Mouse (Mus musculus) hindbrain, embryonic 10.5 days (tissue): ENCODE results near the gene Gm5447. TPM values are rescaled to one million over a fixed set of nuclear protein-coding genes. Genes with fewer than 3 reads are reported as not detected.

Experiments
- DNase-seq: peaks from one replicate; pipeline ENCODE4 v3.0.0-alpha.2; 2017; ENCODE audit warnings: low spot score
- H3K27ac ChIP-seq: fragments of 300-500 bp; sonication (generic); 2 replicates; pipeline ENCODE4 v1.5.1; 2016; ENCODE audit warnings: mild to moderate bottlenecking, moderate library complexity
- H3K27me3 ChIP-seq: fragments of 300-500 bp; sonication (generic); 2 replicates; pipeline ENCODE4 v1.6.1; 2016; ENCODE audit warnings: mild to moderate bottlenecking; ENCODE audit not compliant: poor library complexity, insufficient read depth, severe bottlenecking
- H3K36me3 ChIP-seq: fragments of 300-500 bp; sonication (generic); 2 replicates; pipeline ENCODE4 v1.6.1; 2016; ENCODE audit warnings: mild to moderate bottlenecking, moderate library complexity
- H3K4me1 ChIP-seq: fragments of 300-500 bp; sonication (generic); replicated peaks from 2 replicates; pipeline ENCODE4 v1.6.1; 2016; ENCODE audit warnings: mild to moderate bottlenecking
- H3K4me3 ChIP-seq: fragments of 300-500 bp; sonication (generic); 2 replicates; pipeline ENCODE4 v1.5.1; 2016; ENCODE audit warnings: mild to moderate bottlenecking, moderate library complexity
- H3K9me3 ChIP-seq: fragments of 300-500 bp; sonication (generic); 2 replicates; pipeline ENCODE4 v1.6.1; 2016; ENCODE audit warnings: mild to moderate bottlenecking, moderate library complexity
- WGBS: fragments of 180-500 bp; shearing (Covaris S2); methylation state at CpG from one replicate; pipeline ENCODE4 v1.1.7; 2016; 5-methylcytosine and 5-hydroxymethylcytosine counted together
- polyA plus RNA-seq: library from polyadenylated mRNA; unstranded; fragments of >200 nt; fragmentation: Nextera tagmentation; extraction: Ambion mirVana; gene quantifications from 2 replicates; pipeline ENCODE4 v1.2.1, GENCODE M21; 2016

Gm5447 gene
- polyA plus RNA-seq = 0.24 TPM in 1 of 2 replicates, not detected in the other

DNA sequence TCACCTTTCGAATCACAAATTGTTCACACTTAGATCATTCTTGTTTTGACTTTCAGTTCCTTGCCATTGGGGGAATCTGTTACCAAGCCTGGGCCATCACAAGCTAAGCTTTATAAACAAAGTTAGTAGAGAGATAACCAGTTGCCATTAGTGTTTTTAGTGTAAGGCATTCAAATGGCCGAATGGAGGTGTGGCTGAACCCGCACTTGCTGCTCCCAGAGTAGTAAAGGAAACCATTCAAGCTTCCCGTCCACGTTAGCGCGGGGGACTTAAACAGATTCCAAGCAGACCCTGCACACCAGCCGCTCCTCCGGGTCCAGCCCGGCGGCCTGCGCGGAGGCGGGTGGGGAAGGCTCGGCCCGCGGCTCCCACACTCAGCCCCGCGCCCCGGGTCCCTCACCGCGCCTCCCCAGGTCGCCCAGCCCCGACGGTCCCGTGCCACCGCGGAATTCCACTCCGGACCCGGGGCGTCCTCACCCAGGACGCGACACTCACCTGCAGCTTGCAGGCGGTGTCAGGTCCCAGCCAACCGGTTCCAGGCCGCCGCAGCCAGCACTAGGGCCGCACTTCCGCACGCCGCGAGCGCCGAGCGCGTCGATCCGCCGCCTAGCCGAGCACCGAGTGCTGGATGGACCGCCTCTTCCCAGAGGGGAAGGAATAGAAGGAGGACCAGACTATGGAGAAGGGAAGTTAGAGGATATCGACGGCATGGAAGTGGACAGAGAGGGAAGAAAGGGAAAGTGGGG is at the start of gene Gm5447, which contains the start of gene Exoc2:
Gm5447 (plus strand) TSS at position 704 of the 746 bp plus-strand sequence.
Exoc2 (minus strand) TSS at position 593 of the 746 bp plus-strand sequence.
- H3K27me3 ChIP-seq = no peaks in the 10 kb centered on the region
- WGBS = 1% methylated on average over 54 of the region's 54 CpGs
- no peaks in the 10 kb centered on the region for H3K9me3 ChIP-seq
- no peaks in the 10 kb centered on the region for H3K36me3 ChIP-seq
- H3K4me1 ChIP-seq = peaks cover 12% of the 10 kb centered on the region
- peak; percentile 91 for DNase-seq
- peak within 1 kb of the TSS; percentile 87 for H3K4me3 ChIP-seq
- H3K27ac ChIP-seq = peak within 1 kb of the TSS; percentile 96

DNA sequence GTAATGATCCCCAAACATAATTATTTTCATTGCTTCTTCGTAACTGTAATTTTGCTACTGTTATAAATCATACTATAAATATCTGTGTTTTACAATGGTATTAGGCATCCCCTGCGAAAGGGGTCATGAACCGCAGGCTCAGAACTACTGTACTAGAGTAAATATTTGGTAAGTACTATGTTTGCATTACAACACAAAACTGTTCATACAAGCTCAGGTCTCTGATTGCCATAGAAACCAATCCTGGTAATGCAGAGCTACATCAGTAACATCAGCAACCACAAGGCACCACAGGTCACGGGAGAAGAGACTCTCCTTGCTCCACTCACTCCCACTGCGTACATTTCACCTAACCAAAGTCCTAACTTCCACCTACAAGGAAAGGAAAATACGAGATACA is 49.7 kb upstream of the Gm5447 start:
- DNase-seq = no peak
- Histone ChIP-seq H3K4me3 (no peak overlapping the region), H3K27ac (no peak overlapping the region), H3K9me3 (no peaks in the 10 kb centered on the region), H3K27me3 (no peaks in the 10 kb centered on the region), H3K36me3 (peaks cover 17% of the 10 kb centered on the region), H3K4me1 (no peaks in the 10 kb centered on the region)
- WGBS = 88% methylated on average over 6 of the region's 6 CpGs

DNA sequence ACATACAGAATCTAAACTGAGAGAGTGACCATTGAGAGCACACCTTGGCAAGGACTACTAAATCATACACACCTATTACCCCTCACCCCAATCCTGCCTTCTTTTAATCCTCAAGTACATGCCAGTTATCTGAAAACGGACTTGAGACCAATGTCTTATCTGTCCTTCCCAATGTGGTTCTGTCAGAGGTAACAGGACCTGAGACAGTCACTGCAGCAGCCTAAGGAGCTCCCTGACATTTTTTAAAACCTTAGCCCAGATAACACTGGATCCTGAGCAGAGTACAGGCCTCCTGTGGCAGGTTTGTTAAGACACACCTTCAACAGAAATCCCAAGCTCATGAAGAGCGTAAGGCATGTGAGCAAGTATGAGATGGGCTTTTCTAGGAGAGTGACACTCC is 44.9 kb upstream of the Gm5447 start:
- no peaks in the 10 kb centered on the region for H3K9me3 ChIP-seq
- no peak for DNase-seq
- no peak overlapping the region for H3K27ac ChIP-seq
- H3K36me3 ChIP-seq = peaks cover 13% of the 10 kb centered on the region
- no peaks in the 10 kb centered on the region for H3K27me3 ChIP-seq
- no peaks in the 10 kb centered on the region for H3K4me1 ChIP-seq
- H3K4me3 ChIP-seq = no peak overlapping the region
- WGBS = 90% methylated on average over 2 of the region's 2 CpGs

DNA sequence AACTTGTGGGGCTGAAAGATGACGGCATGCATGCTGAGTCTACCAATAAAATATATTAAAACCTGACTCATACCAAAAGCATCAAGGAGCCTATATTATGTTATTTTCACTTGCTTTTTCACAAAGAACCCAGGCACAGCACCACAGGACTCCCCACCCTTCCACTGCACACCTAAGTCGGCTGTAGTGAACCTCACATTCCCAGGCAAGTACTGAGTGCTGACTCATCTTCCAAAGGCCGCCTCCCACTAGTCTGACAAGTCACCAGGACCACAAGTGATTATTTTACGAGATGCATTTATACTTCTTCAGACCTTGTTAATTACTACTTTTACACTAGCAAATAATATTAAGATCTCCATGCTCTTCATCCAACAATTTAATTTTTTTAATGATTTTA is 42.4 kb upstream of the Gm5447 start:
- H3K4me1 ChIP-seq = no peaks in the 10 kb centered on the region
- H3K27me3 ChIP-seq = no peaks in the 10 kb centered on the region
- no peak for DNase-seq
- 82% methylated on average over 4 of the region's 4 CpGs for WGBS
- no peak overlapping the region for H3K4me3 ChIP-seq
- H3K27ac ChIP-seq = no peak overlapping the region
- peaks cover 9% of the 10 kb centered on the region; the same call in 1 of the 2 replicates for H3K36me3 ChIP-seq
- no peaks in the 10 kb centered on the region for H3K9me3 ChIP-seq

DNA sequence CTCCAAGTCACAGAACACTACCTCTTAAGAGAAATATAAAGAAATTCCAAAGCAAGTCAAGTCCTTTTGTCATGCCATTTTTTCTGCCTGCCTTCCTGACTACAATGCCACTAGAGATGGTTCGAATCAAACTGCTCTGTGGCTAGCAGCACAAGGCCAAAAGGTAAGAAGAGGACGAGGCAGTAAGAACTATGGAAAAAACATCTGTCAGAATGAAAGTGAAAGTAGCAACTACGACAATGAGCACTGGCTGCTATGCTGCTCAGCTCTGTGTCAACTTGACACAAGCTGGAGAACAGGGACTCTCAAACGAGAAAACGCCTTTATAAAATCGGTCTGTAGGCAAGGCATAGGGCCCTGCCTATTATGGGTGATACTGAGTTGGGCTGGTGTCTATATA is 41.0 kb upstream of the Gm5447 start:
- Histone ChIP-seq H3K4me1 (no peaks in the 10 kb centered on the region), H3K9me3 (no peaks in the 10 kb centered on the region), H3K36me3 (peaks cover 16% of the 10 kb centered on the region), H3K27me3 (no peaks in the 10 kb centered on the region), H3K4me3 (no peak overlapping the region), H3K27ac (no peak overlapping the region)
- DNase-seq = no peak
- 83% methylated on average over 6 of the region's 6 CpGs for WGBS

DNA sequence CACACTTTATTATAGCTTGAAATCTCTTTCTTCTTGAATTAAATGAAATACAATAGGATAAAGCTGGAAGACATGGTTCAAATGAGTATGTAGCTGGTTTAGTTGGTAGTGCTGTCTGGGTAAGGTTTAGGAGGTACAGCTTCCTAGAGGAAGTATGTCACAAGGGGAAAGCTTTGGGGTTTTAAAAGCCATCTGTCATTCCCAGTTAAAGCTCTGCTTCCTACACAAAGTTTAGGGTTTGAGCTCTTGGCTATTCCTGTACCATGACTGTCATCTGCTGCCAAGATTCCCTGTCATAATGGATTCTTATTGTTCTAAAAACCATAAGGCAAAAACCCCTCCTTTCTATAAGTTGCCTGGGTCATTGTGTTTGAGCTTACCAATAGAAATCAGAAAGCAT is 28.2 kb upstream of the Gm5447 start:
- Histone ChIP-seq H3K4me1 (no peaks in the 10 kb centered on the region), H3K4me3 (no peak overlapping the region), H3K9me3 (no peaks in the 10 kb centered on the region), H3K27ac (no peak overlapping the region), H3K36me3 (peaks cover 10% of the 10 kb centered on the region), H3K27me3 (no peaks in the 10 kb centered on the region)
- DNase-seq = no peak

DNA sequence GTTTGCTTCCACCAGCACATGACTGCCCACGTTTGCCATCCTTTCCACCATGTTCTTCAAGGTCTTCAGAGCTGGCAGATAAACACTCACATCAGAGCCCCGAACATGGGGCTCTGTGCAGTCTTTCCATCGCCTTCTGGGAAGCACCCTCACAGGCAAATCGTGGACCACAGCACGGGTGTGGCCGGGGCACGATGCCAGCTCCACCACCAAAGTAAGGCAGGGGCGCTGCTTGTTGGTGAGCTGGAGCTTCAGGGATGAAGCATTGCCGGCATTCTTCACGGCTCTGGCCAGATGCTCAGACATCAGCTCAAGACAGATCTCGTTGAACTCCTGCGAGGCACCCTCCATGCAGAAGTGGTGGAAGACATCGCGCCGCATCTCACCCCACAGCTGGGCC is 26.9 kb upstream of the Gm5447 start:
- peaks cover 10% of the 10 kb centered on the region for H3K36me3 ChIP-seq
- H3K27ac ChIP-seq = no peak overlapping the region
- H3K27me3 ChIP-seq = no peaks in the 10 kb centered on the region
- H3K4me1 ChIP-seq = no peaks in the 10 kb centered on the region
- no peak overlapping the region for H3K4me3 ChIP-seq
- H3K9me3 ChIP-seq = no peaks in the 10 kb centered on the region
- WGBS = 94% methylated on average over 15 of the region's 15 CpGs
- DNase-seq = no peak

DNA sequence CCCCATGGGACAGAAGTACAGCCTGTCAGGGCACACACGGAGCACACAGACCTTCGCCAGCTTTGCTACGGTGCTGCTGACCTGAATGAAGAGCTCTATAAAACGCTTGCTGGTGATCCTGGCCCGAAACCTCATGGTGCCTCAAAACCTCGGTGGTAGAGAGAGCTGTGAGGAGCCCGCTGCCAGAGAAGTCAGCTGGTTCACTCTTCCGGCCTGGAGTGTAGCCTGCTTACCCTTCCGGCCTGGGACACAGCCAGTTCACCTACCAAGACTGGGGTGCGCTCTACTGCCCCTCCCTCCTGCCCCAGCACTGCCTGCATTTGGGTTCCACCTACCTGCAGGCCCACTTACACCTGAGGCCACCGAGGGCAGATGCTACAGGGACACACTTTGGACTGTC is 26.5 kb upstream of the Gm5447 start, which contains the start of gene Hus1b:
Hus1b (minus strand) TSS at position 220 of the 400 bp plus-strand sequence.
- Histone ChIP-seq H3K27me3 (no peaks in the 10 kb centered on the region), H3K4me3 (no peak within 1 kb of the TSS), H3K4me1 (no peaks in the 10 kb centered on the region), H3K9me3 (no peaks in the 10 kb centered on the region), H3K36me3 (peaks cover 10% of the 10 kb centered on the region), H3K27ac (no peak within 1 kb of the TSS)
- WGBS = 90% methylated on average over 11 of the region's 11 CpGs
- DNase-seq = no peak

DNA sequence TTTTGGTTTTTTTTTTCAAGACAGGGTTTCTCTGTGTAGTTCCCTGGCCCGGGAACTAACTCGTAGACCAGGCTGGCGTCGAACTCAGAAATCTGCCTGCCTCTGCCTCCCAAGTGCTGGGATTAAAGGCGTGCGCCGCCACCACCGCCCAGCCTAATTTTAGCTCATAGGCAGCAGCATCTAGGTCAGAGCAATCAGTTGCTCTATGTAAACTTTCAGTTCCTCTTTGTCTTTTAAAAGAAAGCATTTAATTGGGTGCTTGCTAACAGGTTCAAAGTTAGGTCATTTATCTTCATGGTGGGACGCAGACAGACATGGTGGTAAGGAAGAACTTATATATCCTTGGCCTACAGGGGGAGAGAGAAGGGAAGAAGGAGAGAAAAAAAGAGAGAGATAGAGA is 24.8 kb upstream of the Gm5447 start:
- H3K4me3 ChIP-seq = no peak overlapping the region
- WGBS = 95% methylated on average over 9 of the region's 9 CpGs
- peaks cover 10% of the 10 kb centered on the region for H3K36me3 ChIP-seq
- H3K27me3 ChIP-seq = no peaks in the 10 kb centered on the region
- DNase-seq = no peak
- H3K9me3 ChIP-seq = no peaks in the 10 kb centered on the region
- no peak overlapping the region for H3K27ac ChIP-seq
- H3K4me1 ChIP-seq = no peaks in the 10 kb centered on the region

DNA sequence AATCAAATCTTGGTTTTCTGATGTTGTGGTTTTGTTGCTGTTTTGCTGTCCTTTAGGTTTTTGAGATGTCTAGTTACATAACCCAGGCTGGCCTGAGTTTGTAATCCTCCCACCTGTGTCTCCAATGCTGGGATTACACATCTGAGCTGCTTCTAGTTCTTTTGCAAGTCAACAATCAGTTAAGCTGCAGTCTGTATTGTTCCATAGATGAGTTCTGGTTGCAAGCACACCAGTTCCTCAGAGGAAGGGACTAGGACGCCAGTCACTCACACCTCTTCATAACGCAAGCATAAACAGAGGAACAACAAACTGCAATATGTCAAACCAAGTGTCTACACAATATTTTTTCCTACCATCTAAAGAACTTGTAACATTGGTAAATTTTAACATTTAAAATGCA is 22.0 kb upstream of the Gm5447 start:
- Histone ChIP-seq H3K27ac (no peak overlapping the region), H3K36me3 (peaks cover 14% of the 10 kb centered on the region), H3K9me3 (no peaks in the 10 kb centered on the region), H3K4me3 (no peak overlapping the region), H3K4me1 (no peaks in the 10 kb centered on the region), H3K27me3 (no peaks in the 10 kb centered on the region)
- no peak for DNase-seq
- WGBS = 93% methylated on average over 2 of the region's 2 CpGs

DNA sequence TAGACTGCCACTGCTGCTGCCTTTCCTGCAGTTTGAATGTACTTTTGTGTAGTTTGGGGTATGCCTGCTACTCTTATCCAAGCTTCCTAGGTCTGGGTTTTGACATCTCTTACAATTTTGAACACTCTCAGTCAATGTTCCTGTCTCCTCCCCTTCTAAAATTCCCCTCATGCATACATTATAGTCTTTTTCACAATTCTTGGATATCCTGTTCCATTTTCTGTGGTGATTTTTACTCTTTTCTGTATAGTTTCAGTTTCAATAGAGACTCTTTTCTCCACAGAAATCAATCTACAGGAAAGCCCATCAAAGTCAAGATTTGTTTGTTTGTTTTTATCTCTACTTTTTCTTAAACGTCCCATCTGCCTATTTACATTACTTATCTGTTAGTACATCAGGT is 20.4 kb upstream of the Gm5447 start:
- no peaks in the 10 kb centered on the region for H3K27me3 ChIP-seq
- peaks cover 6% of the 10 kb centered on the region; the same call in 1 of the 2 replicates for H3K36me3 ChIP-seq
- DNase-seq = no peak
- H3K27ac ChIP-seq = no peak overlapping the region
- WGBS = 82% methylated on average over 1 of the region's 1 CpGs
- no peaks in the 10 kb centered on the region for H3K4me1 ChIP-seq
- H3K9me3 ChIP-seq = no peaks in the 10 kb centered on the region
- H3K4me3 ChIP-seq = no peak overlapping the region

DNA sequence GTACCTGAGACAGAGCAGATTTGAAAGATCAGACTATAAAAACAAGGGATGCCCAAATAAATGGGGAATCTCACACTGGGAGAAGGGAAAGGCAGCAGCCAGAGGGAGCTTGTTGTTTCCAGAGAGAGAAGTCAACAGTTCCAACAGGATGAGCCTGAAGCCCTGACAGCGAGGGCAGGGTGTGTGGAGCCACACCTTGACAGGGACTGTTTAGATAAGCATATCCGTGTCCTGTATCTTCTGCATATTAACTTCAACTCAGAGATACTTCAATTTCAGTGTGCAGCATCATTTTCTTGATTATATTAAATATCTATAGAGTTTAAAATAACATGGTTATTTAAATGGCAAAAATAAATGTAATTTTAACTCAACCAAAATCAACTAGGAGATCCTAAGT is 13.3 kb upstream of the Gm5447 start:
- no peaks in the 10 kb centered on the region for H3K27me3 ChIP-seq
- no peak overlapping the region for H3K4me3 ChIP-seq
- H3K9me3 ChIP-seq = no peaks in the 10 kb centered on the region
- H3K27ac ChIP-seq = no peak overlapping the region
- 95% methylated on average over 2 of the region's 2 CpGs for WGBS
- H3K36me3 ChIP-seq = no peaks in the 10 kb centered on the region
- peaks cover 33% of the 10 kb centered on the region for H3K4me1 ChIP-seq
- no peak for DNase-seq

DNA sequence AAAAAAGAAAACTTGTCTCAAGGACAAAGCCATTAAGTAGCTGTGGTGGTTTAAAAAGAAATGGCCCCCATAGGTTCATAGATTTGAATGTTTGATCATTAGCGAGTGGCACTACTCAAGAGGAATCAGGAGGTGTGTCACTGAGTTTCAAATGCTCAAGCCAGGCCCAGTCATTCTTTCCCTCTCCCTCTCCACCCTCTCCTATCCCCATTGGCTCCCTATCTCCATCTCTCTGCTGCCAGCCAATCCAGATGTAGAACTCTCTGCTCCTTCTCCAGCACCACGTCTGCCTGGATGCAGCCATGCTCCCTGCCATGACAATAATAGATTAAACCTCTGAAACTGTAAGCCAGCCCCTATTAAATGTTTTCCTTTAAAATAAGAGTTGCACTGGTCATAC is 12.1 kb upstream of the Gm5447 start:
- WGBS = 60% methylated on average over 2 of the region's 2 CpGs
- H3K36me3 ChIP-seq = no peaks in the 10 kb centered on the region
- no peaks in the 10 kb centered on the region for H3K9me3 ChIP-seq
- no peaks in the 10 kb centered on the region for H3K27me3 ChIP-seq
- H3K4me1 ChIP-seq = peaks cover 45% of the 10 kb centered on the region
- H3K4me3 ChIP-seq = no peak overlapping the region
- no peak overlapping the region for H3K27ac ChIP-seq
- no peak for DNase-seq
